Mouse (Mus musculus): ENCODE results near the gene Lmo4. TPM values are rescaled to one million over a fixed set of nuclear protein-coding genes. Genes with fewer than 3 reads are reported as not detected.
A peak's percentile ranks its signal among the peaks of the same experiment; 100 is the strongest.

Lmo4 gene
- polyA plus RNA-seq, 1 experiment from 2014 or later = 44.8 TPM

DNA sequence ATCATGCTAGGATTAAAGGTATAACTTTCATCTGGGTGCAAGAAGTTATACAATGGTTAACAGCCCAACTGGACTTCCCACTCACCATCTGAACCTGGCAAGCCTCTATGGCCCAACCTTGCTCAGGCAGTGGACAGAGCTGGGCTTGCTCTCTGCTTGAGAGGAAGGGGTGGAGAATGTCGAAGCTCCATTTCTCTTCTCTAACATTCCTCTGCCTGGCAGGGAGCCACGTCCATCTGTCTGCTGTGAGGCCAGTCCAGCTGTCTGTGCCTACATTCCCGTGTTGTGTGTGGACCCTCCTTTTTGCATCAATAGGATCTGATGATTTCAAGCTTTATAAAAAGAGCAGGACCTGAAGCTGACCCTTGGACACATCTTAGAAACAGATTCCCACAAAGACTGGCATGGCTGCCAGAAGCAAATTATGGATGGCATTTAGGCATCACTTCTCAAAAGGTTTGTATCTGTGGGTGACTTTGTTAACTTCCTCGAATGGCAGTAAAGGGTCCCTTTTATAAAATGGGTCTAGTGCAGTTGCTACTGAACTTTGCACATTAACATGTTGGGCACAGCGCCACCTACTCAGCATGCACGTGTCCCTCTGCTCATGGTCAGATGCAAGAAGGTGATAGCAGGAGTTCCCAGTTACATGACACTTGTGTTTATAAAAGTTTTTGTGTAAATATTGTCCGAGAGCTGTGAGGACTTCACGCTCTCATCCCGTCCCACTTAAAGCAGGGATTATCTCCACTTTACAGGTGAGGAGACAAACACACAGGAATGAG, 20.6 kb upstream of the Lmo4 start:
- Histone ChIP-seq H3K27me3 (ENCODE audit: control insufficient read depth, insufficient read depth, low read length) (no peaks in the 10 kb centered on the region), H3K36me3 (ENCODE audit: control insufficient read depth, insufficient read depth, low read length) (no peaks in the 10 kb centered on the region), H3K9ac (ENCODE audit: low read length) (no peak overlapping the region), H3K27ac (replicated peaks) (no peak overlapping the region), H3K4me3 (ENCODE audit: low read depth, low read length) (no peak overlapping the region), H3K4me2 (replicated peaks; ENCODE audit: low read depth) (no peak overlapping the region), H3K4me1 (replicated peaks; ENCODE audit: control insufficient read depth, insufficient read depth) (no peaks in the 10 kb centered on the region), H3K9me3 (ENCODE audit: control insufficient read depth, low read length) (no peaks in the 10 kb centered on the region)
- TF ChIP-seq EP300 (optimal IDR thresholded peaks at IDR 0.05) (no peak), CTCF (IDR thresholded peaks at IDR 0.05; ENCODE audit: low read depth) (no peak)
- ATAC-seq (ENCODE audit: low FRiP score, low TSS enrichment) (no peak), DNase-seq (ENCODE audit: low spot score) (no peak)
- 49% methylated on average over 9 of the region's 9 CpGs for WGBS

DNA sequence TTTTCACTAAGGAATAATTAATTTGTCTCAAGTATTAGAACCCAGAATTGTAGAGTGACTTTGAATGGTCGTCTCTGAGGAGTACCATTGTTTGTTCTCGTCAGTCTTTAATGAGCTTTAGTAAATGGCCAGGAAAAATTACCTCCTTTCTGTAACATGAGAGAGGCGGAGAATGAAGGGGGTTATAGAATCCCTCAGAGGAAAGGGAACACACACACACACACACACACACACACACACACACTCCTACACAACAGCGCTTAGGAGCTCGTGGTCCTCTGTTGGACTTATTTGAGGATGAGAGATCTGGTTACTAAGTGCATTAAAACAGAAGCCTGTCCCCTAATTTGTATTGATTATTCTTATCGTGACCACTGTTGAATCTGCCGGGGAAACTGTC, 19.6 kb upstream of the Lmo4 start:
- Histone ChIP-seq H3K27me3 (ENCODE audit: control insufficient read depth, insufficient read depth, low read length) (no peaks in the 10 kb centered on the region), H3K4me3 (ENCODE audit: low read depth, low read length) (no peak overlapping the region), H3K36me3 (ENCODE audit: control insufficient read depth, insufficient read depth, low read length) (no peaks in the 10 kb centered on the region), H3K4me1 (replicated peaks; ENCODE audit: control insufficient read depth, insufficient read depth) (no peaks in the 10 kb centered on the region), H3K9me3 (ENCODE audit: control insufficient read depth, low read length) (no peaks in the 10 kb centered on the region), H3K9ac (ENCODE audit: low read length) (no peak overlapping the region), H3K27ac (replicated peaks) (no peak overlapping the region), H3K4me2 (replicated peaks; ENCODE audit: low read depth) (no peak overlapping the region)
- ATAC-seq (ENCODE audit: low FRiP score, low TSS enrichment) = no peak
- no peak for DNase-seq (ENCODE audit: low spot score)
- 76% methylated on average over 7 of the region's 7 CpGs for WGBS
- no peak for TF ChIP-seq CTCF (IDR thresholded peaks at IDR 0.05; ENCODE audit: low read depth)
- no peak for TF ChIP-seq EP300 (optimal IDR thresholded peaks at IDR 0.05)

DNA sequence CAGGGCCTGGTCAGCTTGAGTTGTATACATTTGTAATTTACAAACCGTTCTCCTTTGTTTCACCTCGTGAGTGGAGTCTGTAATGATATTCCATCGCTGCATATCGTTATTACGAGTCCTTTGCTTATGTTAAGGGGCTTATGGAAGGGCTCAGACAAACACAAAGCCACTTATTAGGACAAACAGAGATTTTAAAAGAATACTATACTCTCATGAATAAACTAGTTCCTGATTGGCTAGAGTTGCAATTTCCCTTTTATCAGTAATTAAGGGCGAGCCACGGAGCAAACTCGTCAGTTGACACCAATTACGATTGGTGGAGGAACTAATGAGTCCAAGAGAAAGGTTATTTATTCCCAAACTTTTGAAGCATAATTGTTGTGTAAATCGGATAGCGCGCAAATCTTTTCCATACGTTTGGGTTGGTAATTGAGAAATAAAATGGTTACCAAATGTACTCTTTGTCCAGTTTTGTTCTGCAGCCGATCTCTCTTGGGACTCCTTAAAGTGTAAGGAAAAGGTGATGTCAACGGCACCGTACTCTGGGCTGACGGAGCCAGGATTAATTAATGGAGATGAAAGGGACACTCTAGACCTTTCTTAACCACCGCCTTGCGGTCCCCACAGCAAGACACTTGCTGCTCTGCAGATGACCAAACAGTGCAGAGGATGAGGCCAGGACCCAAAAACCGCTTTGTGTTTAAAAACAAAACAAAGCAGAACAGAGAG, 18.5 kb upstream of the Lmo4 start:
- H3K4me1 ChIP-seq (replicated peaks; ENCODE audit: control insufficient read depth, insufficient read depth) = no peaks in the 10 kb centered on the region
- no peak overlapping the region for H3K4me2 ChIP-seq (replicated peaks; ENCODE audit: low read depth)
- no peak overlapping the region for H3K27ac ChIP-seq (replicated peaks)
- H3K9me3 ChIP-seq (ENCODE audit: control insufficient read depth, low read length) = no peaks in the 10 kb centered on the region
- no peak overlapping the region for H3K4me3 ChIP-seq (ENCODE audit: low read depth, low read length)
- ATAC-seq (ENCODE audit: low FRiP score, low TSS enrichment) (no peak), DNase-seq (ENCODE audit: low spot score) (no peak)
- WGBS = 75% methylated on average over 20 of the region's 20 CpGs
- H3K9ac ChIP-seq (ENCODE audit: low read length) = no peak overlapping the region
- no peaks in the 10 kb centered on the region for H3K36me3 ChIP-seq (ENCODE audit: control insufficient read depth, insufficient read depth, low read length)
- no peaks in the 10 kb centered on the region for H3K27me3 ChIP-seq (ENCODE audit: control insufficient read depth, insufficient read depth, low read length)
- no peak for TF ChIP-seq EP300 (optimal IDR thresholded peaks at IDR 0.05)
- no peak for TF ChIP-seq CTCF (IDR thresholded peaks at IDR 0.05; ENCODE audit: low read depth)

DNA sequence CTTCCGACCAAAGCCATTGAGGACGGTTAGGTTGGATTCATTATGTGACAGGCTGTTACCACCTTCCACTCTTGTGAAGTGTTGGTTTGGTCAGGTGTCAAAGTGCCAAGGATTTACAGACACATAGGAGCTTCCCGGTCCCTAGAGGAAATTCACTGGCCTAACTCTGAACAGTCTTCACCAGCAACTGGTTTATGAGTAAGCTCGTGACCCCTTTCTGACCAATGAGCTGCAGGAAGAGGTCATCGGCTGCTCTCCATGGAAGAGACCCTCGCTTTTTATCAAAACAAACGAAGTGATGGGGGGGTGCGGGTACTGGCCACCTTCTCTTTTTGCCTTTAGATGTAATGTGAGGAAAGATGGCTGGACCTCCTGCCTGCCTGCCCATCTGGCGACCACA, 17.4 kb upstream of the Lmo4 start:
- ATAC-seq (ENCODE audit: low FRiP score, low TSS enrichment) (no peak), DNase-seq (ENCODE audit: low spot score) (no peak)
- Histone ChIP-seq H3K36me3 (ENCODE audit: control insufficient read depth, insufficient read depth, low read length) (no peaks in the 10 kb centered on the region), H3K27ac (replicated peaks) (no peak overlapping the region), H3K9me3 (ENCODE audit: control insufficient read depth, low read length) (no peaks in the 10 kb centered on the region), H3K4me3 (ENCODE audit: low read depth, low read length) (no peak overlapping the region), H3K4me2 (replicated peaks; ENCODE audit: low read depth) (no peak overlapping the region), H3K4me1 (replicated peaks; ENCODE audit: control insufficient read depth, insufficient read depth) (no peaks in the 10 kb centered on the region), H3K9ac (ENCODE audit: low read length) (no peak overlapping the region), H3K27me3 (ENCODE audit: control insufficient read depth, insufficient read depth, low read length) (no peaks in the 10 kb centered on the region)
- 79% methylated on average over 9 of the region's 9 CpGs for WGBS
- TF ChIP-seq CTCF (IDR thresholded peaks at IDR 0.05; ENCODE audit: low read depth) (no peak), EP300 (optimal IDR thresholded peaks at IDR 0.05) (no peak)

DNA sequence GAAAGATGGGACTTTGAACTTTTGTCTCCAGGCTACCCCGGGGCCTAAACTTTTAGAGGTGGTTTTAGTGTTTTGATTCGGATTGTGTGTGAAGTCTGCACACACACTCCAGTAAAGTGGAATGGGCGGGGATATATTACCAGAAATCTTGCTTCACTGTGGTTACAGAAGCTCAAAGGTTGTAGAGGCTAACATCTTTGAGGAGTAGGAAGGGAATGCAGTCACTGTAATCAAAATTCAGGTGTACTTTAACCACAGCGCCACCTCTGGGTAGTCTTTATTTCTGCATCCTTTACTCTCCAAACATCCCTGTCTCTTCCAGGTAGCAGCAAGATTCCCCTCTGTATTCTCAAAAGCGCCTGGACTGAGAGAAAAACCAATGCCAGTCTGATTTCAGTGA, 2.5 kb upstream of the Lmo4 start:
- Histone ChIP-seq H3K27me3 (ENCODE audit: control insufficient read depth, insufficient read depth, low read length) (no peaks in the 10 kb centered on the region), H3K9ac (ENCODE audit: low read length) (no peak overlapping the region), H3K4me1 (replicated peaks; ENCODE audit: control insufficient read depth, insufficient read depth) (no peaks in the 10 kb centered on the region), H3K4me3 (ENCODE audit: low read depth, low read length) (no peak overlapping the region), H3K9me3 (ENCODE audit: control insufficient read depth, low read length) (no peaks in the 10 kb centered on the region), H3K4me2 (replicated peaks; ENCODE audit: low read depth) (no peak overlapping the region), H3K36me3 (ENCODE audit: control insufficient read depth, insufficient read depth, low read length) (no peaks in the 10 kb centered on the region), H3K27ac (replicated peaks) (no peak overlapping the region)
- DNase-seq (ENCODE audit: low spot score) (peak; percentile 72), ATAC-seq (ENCODE audit: low FRiP score, low TSS enrichment) (no peak)
- 43% methylated on average over 5 of the region's 5 CpGs for WGBS
- TF ChIP-seq EP300 (optimal IDR thresholded peaks at IDR 0.05) (no peak), CTCF (IDR thresholded peaks at IDR 0.05; ENCODE audit: low read depth) (peak; percentile 83)

DNA sequence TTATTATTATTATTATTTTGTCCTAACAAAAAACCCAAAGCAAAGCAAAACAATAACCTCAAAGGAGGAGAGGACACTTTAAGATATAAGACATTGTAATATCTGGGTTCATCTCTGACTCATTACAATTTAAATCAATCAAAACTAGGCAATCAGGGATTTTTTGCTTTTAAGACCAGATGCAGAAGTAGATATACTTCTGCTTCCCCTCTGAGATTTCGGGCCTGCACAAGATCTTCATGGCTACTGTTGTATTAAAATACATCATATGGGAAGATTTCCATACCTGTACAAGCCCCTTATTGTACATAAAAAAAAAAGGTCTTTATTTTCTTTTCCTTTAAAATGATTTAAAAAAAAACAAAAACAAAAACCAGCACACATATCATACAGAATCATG, 1.9 kb upstream of the Lmo4 start:
- 87% methylated on average over 1 of the region's 1 CpGs for WGBS
- ATAC-seq (ENCODE audit: low FRiP score, low TSS enrichment) = no peak
- no peak overlapping the region for H3K4me3 ChIP-seq (ENCODE audit: low read depth, low read length)
- H3K9ac ChIP-seq (ENCODE audit: low read length) = no peak overlapping the region
- no peak for DNase-seq (ENCODE audit: low spot score)
- H3K4me1 ChIP-seq (replicated peaks; ENCODE audit: control insufficient read depth, insufficient read depth) = no peaks in the 10 kb centered on the region
- H3K9me3 ChIP-seq (ENCODE audit: control insufficient read depth, low read length) = no peaks in the 10 kb centered on the region
- TF ChIP-seq CTCF (IDR thresholded peaks at IDR 0.05; ENCODE audit: low read depth) (no peak), EP300 (optimal IDR thresholded peaks at IDR 0.05) (no peak)
- H3K27ac ChIP-seq (replicated peaks) = no peak overlapping the region
- H3K4me2 ChIP-seq (replicated peaks; ENCODE audit: low read depth) = no peak overlapping the region
- H3K36me3 ChIP-seq (ENCODE audit: control insufficient read depth, insufficient read depth, low read length) = no peaks in the 10 kb centered on the region
- H3K27me3 ChIP-seq (ENCODE audit: control insufficient read depth, insufficient read depth, low read length) = no peaks in the 10 kb centered on the region
